ENCODE assay signal across 28 mouse cellular contexts in genomic region chr7:51068376-51068775, GRCm38 (mm10).
"Had no signal": no experiment of that assay in that cellular context is flagged by ENCODE, and none has a peak within 500 bp of the region (broad histone marks: within the 10 kb centered on the region; RNA-seq: fewer than 3 reads in every experiment).

No protein-coding gene starts in this region.

- H3K4me3 ChIP-seq: gastrocnemius, adult 2 months; heart, adult 2 months; heart, embryonic 13.5 days; heart, embryonic 15.5 days; hindbrain, embryonic 13.5 days; kidney, embryonic 15.5 days; layer of hippocampus, adult 2 months; limb, embryonic 13.5 days; limb, embryonic 15.5 days; liver, embryonic 12.5 days had no signal

- H3K9ac ChIP-seq: heart, embryonic 13.5 days; heart, embryonic 15.5 days; hindbrain, embryonic 13.5 days; kidney, embryonic 15.5 days; limb, embryonic 13.5 days; limb, embryonic 15.5 days; liver, embryonic 12.5 days; liver, embryonic 14.5 days had no signal

- H3K9me3 ChIP-seq: heart, embryonic 13.5 days; heart, embryonic 15.5 days; hindbrain, embryonic 13.5 days; kidney, embryonic 15.5 days; limb, embryonic 13.5 days; limb, embryonic 15.5 days; liver, embryonic 12.5 days had no signal

- ATAC-seq: hindbrain, embryonic 16.5 days; intestine, embryonic 16.5 days; liver, embryonic 12.5 days had no signal

- H3K4me1 ChIP-seq: heart, embryonic 13.5 days; heart, embryonic 15.5 days; hindbrain, embryonic 13.5 days; kidney, embryonic 15.5 days; limb, embryonic 13.5 days; limb, embryonic 15.5 days; liver, embryonic 12.5 days had no signal

- H3K27ac ChIP-seq: gastrocnemius, adult 2 months; heart, adult 2 months; heart, embryonic 13.5 days; heart, embryonic 15.5 days; hindbrain, embryonic 13.5 days; kidney, embryonic 15.5 days; kidney, postnatal 0 days; layer of hippocampus, adult 2 months; limb, embryonic 13.5 days; limb, embryonic 15.5 days; liver, embryonic 12.5 days; liver, embryonic 14.5 days had no signal

- H3K27me3 ChIP-seq: heart, embryonic 13.5 days; heart, embryonic 15.5 days; hindbrain, embryonic 13.5 days; kidney, embryonic 15.5 days; limb, embryonic 13.5 days; limb, embryonic 15.5 days; liver, embryonic 12.5 days had no signal

- H3K4me2 ChIP-seq: heart, embryonic 11.5 days; heart, embryonic 13.5 days; heart, embryonic 15.5 days; hindbrain, embryonic 13.5 days; kidney, embryonic 15.5 days; limb, embryonic 13.5 days; limb, embryonic 15.5 days; liver, embryonic 12.5 days had no signal

- DNase-seq: gastrocnemius, adult 2 months; gastrocnemius, postnatal 14 days; gastrocnemius, postnatal 36 days; heart, adult 11 months; heart, adult 2 months; heart, postnatal 14 days; heart, postnatal 36 days; kidney, adult 11 months; kidney, adult 2 months; kidney, adult 9 months; kidney, postnatal 25 days; kidney, postnatal 4 days; layer of hippocampus, postnatal 36 days; left cerebral cortex, postnatal 4 days; lung, adult 18-20 months had no signal

- H3K36me3 ChIP-seq: heart, embryonic 13.5 days; heart, embryonic 15.5 days; hindbrain, embryonic 13.5 days; kidney, embryonic 15.5 days; limb, embryonic 13.5 days; limb, embryonic 15.5 days; liver, embryonic 12.5 days had no signal
